Mouse (Mus musculus) ES-E14 (cell line): ENCODE measurements around the gene Thap4.

ENCODE experiments used
- HCFC1 ChIP-seq: IDR thresholded peaks from 2 replicates; pipeline ENCODE4 v1.6.1; 2012; ENCODE audit warnings: low read length, inconsistent platforms, borderline replicate concordance; ENCODE audit not compliant: insufficient read depth
- MAFK ChIP-seq: IDR thresholded peaks from 2 replicates; pipeline ENCODE4 v1.6.1; 2014; ENCODE audit warnings: mild to moderate bottlenecking, low read depth, low read length, inconsistent platforms; ENCODE audit not compliant: insufficient read depth

GRCm38 (mm10) chr1:93735859-93736258, 18.8 kb downstream of the Thap4 start:
- TF ChIP-seq HCFC1, result no peak
- no peak for TF ChIP-seq MAFK
